Mouse (Mus musculus) yolk sac, embryonic 10.5 days (tissue): ENCODE data around the gene Slc25a44.
"Not testable (repeated sequence)": the region's sequence is repeated elsewhere in the genome, so short reads cannot be mapped to it uniquely, and the experiment has no call there.

Experiments used
- DNase-seq: peaks from one replicate; pipeline ENCODE4 v3.0.0-alpha.2; 2017; ENCODE audit warnings: low spot score

Slc25a44 gene

DNA sequence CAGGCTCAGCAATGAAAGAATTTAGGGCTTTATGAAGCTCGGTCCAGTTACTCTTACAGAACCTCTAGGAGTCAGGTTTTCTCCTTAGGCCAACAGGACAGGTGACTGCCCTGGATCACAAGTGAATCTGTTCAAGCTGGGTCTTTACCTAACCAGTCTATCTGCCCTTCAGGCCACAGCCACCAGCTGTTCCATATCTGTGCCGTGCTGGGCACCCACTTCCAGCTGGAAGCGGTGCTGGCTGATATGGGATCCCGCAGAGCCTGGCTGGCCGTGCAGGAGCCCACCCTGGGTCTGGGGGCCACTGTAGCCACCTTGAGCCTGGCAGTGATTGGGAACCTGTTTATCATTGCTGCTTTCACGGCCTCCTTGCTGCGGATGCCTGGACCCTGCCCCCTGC is 57.4 kb downstream of the Slc25a44 start:
- DNase-seq = not testable (repeated sequence)

DNA sequence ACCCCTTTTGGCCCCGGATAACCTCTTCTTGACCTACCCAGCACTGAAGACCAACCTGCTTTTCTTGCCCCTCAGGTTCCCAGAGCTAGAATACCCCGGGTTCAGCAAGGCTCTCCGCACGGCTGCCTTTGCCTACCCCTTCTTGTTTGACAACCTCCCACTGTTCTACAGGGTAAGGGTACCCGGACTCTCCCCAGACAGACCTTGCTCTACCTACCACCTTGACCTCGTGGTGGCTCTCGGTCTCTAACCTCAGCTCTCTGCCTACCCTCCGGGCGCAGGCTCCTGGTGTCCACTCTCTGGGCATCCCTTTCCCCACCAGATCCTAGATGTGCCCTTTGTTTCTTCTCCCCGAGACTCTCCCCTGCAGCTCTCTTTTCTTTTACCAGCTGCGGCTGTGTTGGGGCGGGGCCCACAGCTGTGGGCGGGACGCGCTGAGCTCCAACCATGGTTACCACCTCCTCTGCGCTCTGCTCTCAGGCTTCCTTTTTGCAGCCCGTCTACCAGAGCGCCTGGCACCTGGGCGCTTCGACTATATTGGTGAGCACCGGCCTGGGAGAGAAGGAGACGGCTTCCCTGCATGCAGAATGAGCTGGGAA is 58.0 kb downstream of the Slc25a44 start:
- DNase-seq = not testable (repeated sequence)

DNA sequence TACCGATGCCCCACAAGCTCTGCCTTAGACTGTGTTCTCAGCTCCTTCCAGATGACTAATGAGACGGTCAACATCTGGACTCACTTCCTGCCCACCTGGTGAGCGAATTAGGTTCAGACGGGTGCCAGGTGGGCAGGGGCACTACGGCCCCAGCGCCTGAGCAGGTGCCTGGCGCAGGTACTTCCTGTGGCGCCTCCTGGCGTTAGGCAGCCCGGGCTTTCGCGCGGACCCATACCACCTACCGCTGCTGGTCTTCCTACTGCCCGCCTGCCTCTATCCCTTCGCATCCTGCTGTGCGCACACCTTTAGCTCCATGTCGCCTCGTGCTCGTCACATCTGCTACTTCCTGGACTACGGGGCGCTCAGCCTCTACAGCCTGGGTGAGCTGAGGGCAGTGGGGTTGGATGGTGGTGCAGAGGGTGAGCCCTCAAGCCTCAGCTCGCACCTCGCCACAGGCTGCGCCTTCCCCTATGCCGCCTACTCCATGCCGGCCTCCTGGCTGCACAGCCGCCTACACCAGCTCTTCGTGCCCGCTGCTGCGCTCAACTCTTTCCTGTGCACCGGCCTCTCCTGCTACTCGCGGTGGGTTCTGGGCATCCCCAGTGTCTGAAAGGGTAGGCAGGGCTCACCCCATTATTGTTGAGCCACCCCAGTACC is 59.1 kb downstream of the Slc25a44 start:
- no peak for DNase-seq

DNA sequence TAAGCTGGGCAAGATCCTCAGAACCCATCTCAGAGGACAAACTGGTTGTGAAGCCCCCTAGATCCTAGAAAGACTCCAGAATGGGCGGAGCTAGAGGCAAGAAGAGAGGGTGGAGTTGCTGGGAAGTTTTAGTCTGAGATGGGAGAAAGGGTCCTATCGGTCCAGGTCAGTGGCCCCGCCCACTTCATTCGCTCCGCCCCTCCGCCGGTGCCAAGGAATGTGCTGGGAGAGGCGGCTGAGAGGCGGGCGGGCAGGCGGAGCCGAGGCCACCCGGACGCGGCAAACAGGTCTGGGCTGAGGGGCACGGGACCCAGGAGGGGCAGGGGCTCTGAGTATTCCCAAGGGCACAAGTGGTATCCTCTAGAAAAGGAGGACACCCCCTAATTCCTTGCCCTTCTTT is 60.6 kb downstream of the Slc25a44 start, which contains the start of gene Paqr6:
Gene Paqr6 (plus strand): TSS at position 248 of the 400 bp plus-strand sequence.
- peak; percentile 51 for DNase-seq

DNA sequence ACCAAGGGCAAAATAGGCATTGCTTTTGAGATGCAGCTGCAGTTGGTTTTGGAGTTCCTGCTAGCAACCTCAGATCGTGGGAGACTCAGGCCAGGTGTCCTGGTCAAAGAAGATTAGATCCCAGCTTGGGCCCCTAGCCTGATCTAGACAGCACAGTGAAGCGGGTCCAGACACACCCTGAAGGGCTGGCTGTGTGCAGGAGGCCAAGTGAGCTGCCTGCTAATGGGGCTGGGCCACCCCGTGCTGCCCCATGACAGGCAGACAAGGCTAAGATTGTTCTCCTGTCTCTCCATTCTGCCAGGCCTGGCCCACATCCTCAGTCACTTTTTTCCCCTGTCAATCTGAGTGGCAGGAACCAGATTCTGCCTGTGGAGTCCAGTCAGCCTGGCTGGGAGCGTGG is 61.2 kb downstream of the Slc25a44 start:
- no peak for DNase-seq

DNA sequence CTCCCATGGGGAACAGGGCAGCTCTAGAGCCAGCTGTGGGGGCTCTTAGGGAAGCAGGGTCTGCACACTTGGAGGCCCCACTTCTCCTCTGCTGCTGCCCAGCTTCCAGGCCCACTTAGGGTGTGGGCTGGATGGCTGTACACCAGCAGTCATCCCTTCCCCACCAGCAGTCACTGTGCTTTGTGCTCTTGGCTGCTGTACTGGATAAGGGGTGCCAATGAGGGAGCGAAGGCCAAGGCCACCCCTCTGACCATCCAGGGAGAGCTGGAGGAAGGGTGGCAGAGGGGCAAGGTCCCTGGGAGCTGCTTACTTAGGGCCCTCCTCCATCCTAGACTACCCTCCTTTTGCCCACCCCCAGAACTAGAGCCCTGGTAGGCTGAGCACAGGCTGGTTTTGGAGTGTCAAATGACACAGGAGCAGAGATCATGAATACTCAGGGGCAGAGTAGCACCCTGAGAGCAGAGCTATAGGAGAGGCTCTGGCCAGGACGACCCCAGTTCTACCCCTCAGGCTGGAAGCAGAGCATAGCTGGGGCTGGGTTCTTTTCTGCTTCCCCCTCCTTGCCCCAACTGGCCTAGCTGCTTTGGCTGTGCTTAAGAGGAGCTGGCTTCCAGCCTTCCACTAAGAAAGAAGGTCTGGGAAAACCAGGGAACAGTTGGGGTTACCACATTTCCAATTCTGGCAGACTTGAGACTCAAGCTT is 63.2 kb downstream of the Slc25a44 start:
- no peak for DNase-seq

DNA sequence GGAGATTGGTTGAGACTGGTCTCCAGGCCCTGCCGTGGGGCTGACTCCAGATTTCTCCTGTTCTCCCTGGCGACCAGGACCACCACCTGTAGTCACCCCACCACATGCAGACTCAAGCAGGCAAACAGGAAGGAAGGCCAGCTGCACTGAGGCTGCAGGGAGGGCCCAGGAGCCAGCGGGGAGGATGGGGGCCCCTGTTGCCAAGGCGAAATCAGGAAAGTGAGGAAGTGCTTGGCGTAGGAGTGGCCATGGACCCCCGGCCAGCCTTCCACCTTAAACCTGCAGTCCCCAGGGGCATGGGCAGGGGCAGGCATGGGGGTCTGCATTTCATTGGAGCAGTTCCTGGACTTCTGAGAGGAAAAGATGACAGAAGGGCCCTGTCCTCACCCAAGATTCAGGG is 63.8 kb downstream of the Slc25a44 start:
- no peak for DNase-seq
